Mouse (Mus musculus) erythroblast, embryonic 14.5 days (primary cell): ENCODE data around the gene Snn.

Experiments
- GATA1 ChIP-seq: IDR thresholded peaks from 2 replicates; pipeline ENCODE4 v1.6.1; 2012; ENCODE audit warnings: low read length, inconsistent platforms, mixed read lengths
- TAL1 ChIP-seq: IDR thresholded peaks from 3 replicates; pipeline ENCODE4 v1.6.1; 2012; ENCODE audit warnings: low read length, inconsistent platforms, mixed read lengths

DNA sequence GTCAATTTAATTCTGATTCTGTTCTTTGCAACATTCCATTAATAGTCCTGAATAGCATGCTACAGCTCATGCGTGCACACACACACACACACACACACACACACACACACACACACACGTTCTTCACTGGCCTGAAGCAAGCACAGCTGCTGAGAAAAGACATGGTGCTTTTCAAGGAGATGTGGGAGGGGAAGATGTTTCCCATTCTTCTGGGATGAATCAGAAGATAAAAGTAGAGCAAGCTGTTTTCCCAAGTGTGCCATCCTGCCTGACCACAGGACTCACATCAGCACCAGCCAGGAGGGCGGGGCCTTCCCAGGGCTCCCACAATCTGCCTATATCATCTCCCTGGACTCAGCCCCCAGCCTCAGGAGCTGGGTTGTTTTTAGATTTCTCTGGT is 35.9 kb upstream of the Snn start:
- TF ChIP-seq TAL1 (no peak), GATA1 (no peak)
